Mouse (Mus musculus): Measurements from ENCODE around the gene Carmil1.
"Not testable (repeated sequence)": the region's sequence is repeated elsewhere in the genome, so short reads cannot be mapped to it uniquely, and the experiment has no call there.

Carmil1 gene

DNA sequence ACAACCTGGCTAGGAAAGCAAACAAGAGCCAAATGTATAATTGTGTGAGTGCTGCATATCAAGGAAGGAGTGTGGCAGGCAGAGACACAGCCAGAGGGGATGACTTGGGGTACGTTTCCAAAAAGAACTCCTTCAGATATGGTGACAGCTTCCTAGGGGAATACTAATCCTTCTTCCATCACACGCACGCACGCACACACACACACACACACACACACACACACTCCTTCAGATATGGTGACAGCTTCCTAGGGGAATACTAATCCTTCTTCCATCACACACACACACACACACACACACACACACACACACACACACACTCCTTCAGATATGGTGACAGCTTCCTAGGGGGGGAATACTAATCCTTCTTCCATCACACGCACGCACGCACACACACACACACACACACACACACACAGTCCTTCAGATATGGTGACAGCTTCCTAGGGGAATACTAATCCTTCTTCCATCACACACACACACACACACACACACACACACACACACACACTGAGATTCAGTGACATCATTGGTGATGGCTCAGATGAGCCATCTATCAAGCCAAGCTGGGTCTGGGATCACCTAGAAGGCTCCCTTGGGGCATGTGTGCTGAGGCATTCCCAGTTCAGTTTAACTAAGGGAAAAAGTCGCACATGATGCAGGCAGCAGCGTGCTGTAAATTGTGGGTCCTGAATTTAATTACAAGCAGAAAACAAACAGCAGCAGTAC is 175.8 kb downstream of the Carmil1 start:
- not testable (repeated sequence) for DNase-seq (ENCODE audit: low spot score)

GRCm38 (mm10) chr13:24104016-24104415 is 176.6 kb downstream of the Carmil1 start:
- no peak for DNase-seq (ENCODE audit: low spot score)

GRCm38 (mm10) chr13:24103152-24103551 is 177.4 kb downstream of the Carmil1 start:
- no peak for DNase-seq (ENCODE audit: low spot score)

- no peak for DNase-seq (ENCODE audit: low spot score)
Observed at GRCm38 (mm10) chr13:24102256-24102655, 178.3 kb downstream of the Carmil1 start.

GRCm38 (mm10) chr13:24101157-24102130 is 179.2 kb downstream of the Carmil1 start:
- no peak for DNase-seq (ENCODE audit: low spot score)

DNA sequence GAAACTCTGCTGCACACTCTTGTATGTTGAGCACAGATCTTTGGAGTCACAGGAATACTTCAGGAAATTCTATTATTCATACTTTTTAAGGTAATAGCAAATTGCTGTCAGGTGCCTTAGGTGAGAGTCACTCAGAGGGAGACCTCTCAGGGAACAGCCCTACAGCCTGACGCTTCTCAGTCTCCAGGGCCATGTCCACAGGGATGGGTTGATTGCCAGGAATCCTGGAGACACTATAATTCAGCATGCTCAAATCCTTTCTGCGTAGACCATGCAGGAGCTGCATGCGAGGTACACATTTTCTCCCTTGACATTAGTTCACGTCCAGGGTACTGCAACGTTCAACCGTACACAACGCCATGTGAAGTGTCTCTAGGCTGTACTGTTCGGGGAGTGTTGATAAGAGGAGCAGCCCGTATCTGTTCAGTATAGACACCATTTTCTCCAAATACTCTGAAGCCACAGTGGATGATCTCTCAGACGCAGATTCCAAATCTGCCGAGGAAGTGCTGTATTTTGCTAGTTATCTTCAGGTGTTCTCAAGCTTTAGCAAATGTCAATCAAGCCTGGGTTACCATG is 180.0 kb downstream of the Carmil1 start:
- no peak for DNase-seq (ENCODE audit: low spot score)

GRCm38 (mm10) chr13:24096573-24096972 is 184.0 kb downstream of the Carmil1 start:
- DNase-seq (ENCODE audit: low spot score), result no peak

DNA sequence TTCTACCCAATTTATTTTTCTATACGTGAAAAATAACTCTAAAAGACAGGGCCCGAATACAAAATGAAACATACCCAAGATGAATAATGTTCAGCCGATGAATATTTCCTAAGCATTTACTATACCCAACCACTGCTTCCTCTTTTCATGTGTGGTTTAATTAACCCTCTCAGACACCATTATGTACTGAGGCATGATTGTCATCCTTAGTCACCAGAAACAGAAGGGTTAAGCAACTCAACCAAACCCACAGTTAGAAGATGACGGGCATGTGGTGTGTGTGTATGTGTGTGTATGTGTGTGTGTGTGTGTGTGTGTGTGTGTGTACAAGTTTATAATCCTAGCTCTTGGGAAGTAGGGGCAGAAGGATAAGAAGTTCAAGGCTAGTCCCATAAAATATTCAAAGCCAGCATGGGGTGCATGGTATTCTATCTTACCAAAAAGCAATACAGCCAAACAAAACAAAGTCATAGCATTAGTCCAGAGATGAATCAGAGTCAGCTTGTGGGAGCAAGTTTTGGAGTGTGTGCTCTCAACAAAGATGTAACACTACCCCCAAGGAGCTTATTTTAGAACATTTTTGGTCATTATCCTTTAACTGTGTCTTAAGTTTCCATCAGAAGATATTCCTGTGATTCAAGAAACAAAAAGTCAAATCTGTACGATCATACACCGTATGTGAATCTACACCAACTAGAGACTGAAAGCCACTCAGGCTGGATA is 185.6 kb downstream of the Carmil1 start:
- DNase-seq (ENCODE audit: low spot score), result no peak

DNA sequence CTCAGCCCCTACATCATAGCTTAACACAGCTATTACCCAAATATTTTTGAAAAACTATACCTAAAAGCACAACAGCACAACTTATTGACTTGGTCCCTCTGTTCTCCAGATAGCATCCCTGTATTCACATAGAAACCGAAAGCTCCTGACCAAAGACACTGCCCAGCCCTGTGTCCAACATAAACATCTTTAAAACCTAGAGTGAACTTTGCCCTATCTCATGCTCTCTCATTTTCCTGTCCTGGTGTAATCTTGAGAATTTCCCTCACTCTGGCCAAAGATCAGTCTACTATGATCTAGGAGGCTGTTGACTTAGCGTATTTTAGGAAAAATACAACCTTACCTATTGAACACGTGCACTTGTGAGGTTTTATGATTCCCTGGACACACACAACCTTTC is 187.5 kb downstream of the Carmil1 start:
- peak; percentile 4 for DNase-seq (ENCODE audit: low spot score)

GRCm38 (mm10) chr13:24092073-24092472 is 188.5 kb downstream of the Carmil1 start:
- no peak for DNase-seq (ENCODE audit: low spot score)

GRCm38 (mm10) chr13:24082153-24082552 is 198.4 kb downstream of the Carmil1 start:
- DNase-seq (ENCODE audit: low spot score), result no peak

- DNase-seq (ENCODE audit: low spot score), result no peak
Observed at GRCm38 (mm10) chr13:24081698-24082097, 198.9 kb downstream of the Carmil1 start.

DNA sequence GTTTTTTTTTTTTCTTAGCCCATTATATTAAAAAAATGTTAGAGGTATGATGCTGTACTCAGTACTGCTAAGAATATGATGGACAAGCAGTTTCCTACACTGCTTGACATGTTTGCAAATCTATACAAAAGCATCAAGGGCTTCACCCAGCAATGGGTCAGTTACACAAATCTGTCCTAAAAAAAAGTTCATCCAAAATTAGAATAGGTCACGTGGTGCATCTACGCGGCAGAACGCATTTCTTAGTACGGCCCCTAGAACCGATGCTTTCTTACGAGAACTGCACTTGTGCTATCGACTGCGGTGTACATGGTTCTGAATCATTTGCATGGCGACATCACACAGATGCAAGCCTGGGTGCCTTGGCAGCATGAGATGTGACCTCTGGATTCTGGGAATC is 208.0 kb downstream of the Carmil1 start:
- no peak for DNase-seq (ENCODE audit: low spot score)

DNA sequence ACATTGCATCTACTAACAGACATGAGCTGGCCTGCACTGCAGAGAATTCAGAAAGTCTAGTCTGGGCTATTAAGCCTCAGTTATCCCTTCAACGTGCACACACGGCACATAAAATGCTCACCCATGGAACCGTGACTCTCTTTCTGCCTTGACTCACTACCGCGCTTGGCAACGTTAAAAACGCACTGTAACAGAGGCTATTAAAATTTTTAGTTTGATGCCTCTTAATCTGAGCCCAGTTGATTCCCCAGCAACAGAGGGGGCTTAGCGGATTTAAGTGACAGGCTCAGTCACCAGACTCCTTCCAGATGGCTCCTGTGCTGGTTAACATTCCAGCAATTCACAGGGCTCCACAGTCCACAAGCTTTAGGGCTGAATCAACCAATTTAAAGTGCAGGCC is 213.0 kb downstream of the Carmil1 start:
- DNase-seq (ENCODE audit: low spot score), result no peak

DNA sequence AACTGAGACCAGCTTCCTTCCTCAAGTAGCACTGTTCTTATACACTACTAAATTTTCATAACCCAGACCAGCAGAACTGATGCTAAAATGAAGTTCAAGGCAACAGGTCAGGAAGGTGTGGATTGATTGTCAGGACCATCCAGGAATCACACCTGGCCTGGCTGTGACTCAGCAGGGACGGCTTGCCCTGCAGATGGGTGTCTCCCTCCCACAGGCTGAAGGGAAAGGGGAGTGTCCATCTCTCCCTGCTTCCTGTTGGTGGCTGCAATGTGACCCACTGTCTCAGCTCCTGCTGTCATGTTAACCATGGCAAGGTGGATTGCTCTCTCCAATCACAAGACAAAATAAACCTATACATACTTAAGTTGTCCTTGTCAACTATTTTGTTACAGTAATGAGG is 215.1 kb downstream of the Carmil1 start:
- no peak for DNase-seq (ENCODE audit: low spot score)

- no peak for DNase-seq (ENCODE audit: low spot score)
Observed at GRCm38 (mm10) chr13:24062770-24063169, 217.8 kb downstream of the Carmil1 start.

GRCm38 (mm10) chr13:24055072-24055869 is 225.3 kb downstream of the Carmil1 start:
- DNase-seq (ENCODE audit: low spot score), result no peak

GRCm38 (mm10) chr13:24051496-24051895 is 229.1 kb downstream of the Carmil1 start:
- no peak for DNase-seq (ENCODE audit: low spot score)

- DNase-seq (ENCODE audit: low spot score), result no peak
Observed at GRCm38 (mm10) chr13:24050330-24050729, 230.3 kb downstream of the Carmil1 start.

GRCm38 (mm10) chr13:24049267-24050034 is 231.1 kb downstream of the Carmil1 start:
- peak; percentile 72 for DNase-seq (ENCODE audit: low spot score)
